Mouse (Mus musculus): ENCODE results near the gene Cep170b.

GRCm38 (mm10) chr12:112707573-112707869 lies 12.7 kb upstream of the Cep170b start:
- TF ChIP-seq CTCF (IDR thresholded peaks at IDR 0.05; ENCODE audit: insufficient read depth, low read length) (no peak), POLR2A (IDR thresholded peaks at IDR 0.05; ENCODE audit: borderline replicate concordance, extremely low read depth, low read depth, low read length) (no peak)

Data from lung, adult 2 months (tissue).